10 mouse cellular contexts compared by ENCODE assay signal in the genomic region with DNA sequence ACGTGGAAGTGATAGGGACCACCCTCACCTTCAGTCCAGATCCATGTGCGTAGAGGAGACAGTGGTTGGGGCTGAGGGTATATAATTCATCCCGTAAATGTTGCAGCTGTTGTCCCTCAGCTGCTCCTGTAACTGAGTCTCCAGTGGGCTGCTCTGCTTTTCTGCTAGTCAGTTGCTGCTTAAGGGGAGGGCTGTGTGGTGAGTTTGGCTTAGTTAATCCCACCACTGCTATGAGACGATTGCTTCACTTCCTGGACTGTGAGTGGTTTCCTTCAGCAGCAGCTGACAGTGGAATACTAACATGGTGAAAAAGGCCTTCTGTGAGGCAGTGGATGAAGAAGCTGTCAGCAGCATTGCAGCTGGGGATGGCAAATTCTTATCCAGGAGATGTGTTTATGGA. TPM values are rescaled to one million over a fixed set of nuclear protein-coding genes. Genes with fewer than 3 reads are reported as not detected.
DNase-seq lines count a peak whose midpoint lies in the region; ATAC-seq and TF ChIP-seq lines count a peak whose summit lies in the region.
"Had no signal": no experiment of that assay in that cellular context is flagged by ENCODE, and none has a peak within 500 bp of the region (broad histone marks: within the 10 kb centered on the region; RNA-seq: fewer than 3 reads in every experiment).

No protein-coding gene starts in this region.

- 50% methylated on average over 4 of the region's 4 CpGs for WGBS in limb, embryonic 12.5 days
- WGBS in limb, embryonic 10.5 days = 72% methylated on average over 4 of the region's 4 CpGs
- 31% methylated on average over 4 of the region's 4 CpGs for WGBS in heart, embryonic 16.5 days
- WGBS in hindbrain, embryonic 14.5 days = 80% methylated on average over 4 of the region's 4 CpGs

- no peaks in the 10 kb centered on the region for H3K36me3 ChIP-seq in limb, embryonic 12.5 days
- no peaks in the 10 kb centered on the region for H3K36me3 ChIP-seq in limb, embryonic 10.5 days
- H3K36me3 ChIP-seq in heart, embryonic 16.5 days (ENCODE audit: control insufficient read depth, insufficient read depth) = no peaks in the 10 kb centered on the region
- H3K36me3 ChIP-seq in hindbrain, embryonic 14.5 days (replicated peaks; ENCODE audit: control insufficient read depth, insufficient read depth) = no peaks in the 10 kb centered on the region

- TF ChIP-seq CTCF in bone marrow macrophage, adult 2 months (IDR thresholded peaks at IDR 0.05; ENCODE audit: low read depth, low read length) = no peak

- H3K4me2 ChIP-seq in limb, embryonic 12.5 days = no peak overlapping the region
- H3K4me2 ChIP-seq in heart, embryonic 16.5 days (ENCODE audit: low read depth, low read length) = no peak overlapping the region
- no peak overlapping the region for H3K4me2 ChIP-seq in hindbrain, embryonic 14.5 days (replicated peaks)

- H3K9ac ChIP-seq in limb, embryonic 12.5 days (replicated peaks) = no peak overlapping the region
- H3K9ac ChIP-seq in heart, embryonic 16.5 days (ENCODE audit: low read length) = no peak overlapping the region
- no peak overlapping the region for H3K9ac ChIP-seq in hindbrain, embryonic 14.5 days

- no peak for ATAC-seq in limb, embryonic 12.5 days (ENCODE audit: insufficient number of reproducible peaks, insufficient read depth, low FRiP score, low TSS enrichment, low read depth)
- ATAC-seq in heart, embryonic 16.5 days (replicated peaks; ENCODE audit: extremely low read depth, insufficient read depth, low FRiP score) = peak; percentile 55; the same call in 1 of the 2 replicates
- peak; percentile 89 for ATAC-seq in megakaryocyte progenitor cell, adult 5-6 weeks (replicated peaks; ENCODE audit: poor library complexity)
- no peak for ATAC-seq in hindbrain, embryonic 14.5 days (ENCODE audit: low FRiP score)
- ATAC-seq: hindbrain, postnatal 0 days had no signal

- 0 out of 2 replicates have a peak overlapping the region, but pooled peaks have one; percentile 1 for H3K27ac ChIP-seq in limb, embryonic 12.5 days
- H3K27ac ChIP-seq in limb, embryonic 10.5 days = no peak overlapping the region
- peak overlapping the region; percentile 74 for H3K27ac ChIP-seq in bone marrow macrophage, adult 2 months (ENCODE audit: insufficient read depth, low read depth, low read length)
- H3K27ac ChIP-seq in heart, embryonic 16.5 days (ENCODE audit: low read length) = peak overlapping the region; percentile 30
- no peak overlapping the region for H3K27ac ChIP-seq in hindbrain, embryonic 14.5 days
- H3K27ac ChIP-seq: hindbrain, postnatal 0 days had no signal

- H3K27me3 ChIP-seq in limb, embryonic 12.5 days = no peaks in the 10 kb centered on the region
- H3K27me3 ChIP-seq in limb, embryonic 10.5 days (ENCODE audit: low read depth, poor library complexity, severe bottlenecking) = no peaks in the 10 kb centered on the region
- H3K27me3 ChIP-seq in heart, embryonic 16.5 days (ENCODE audit: control insufficient read depth, insufficient read depth, low read length) = no peaks in the 10 kb centered on the region
- no peaks in the 10 kb centered on the region for H3K27me3 ChIP-seq in hindbrain, embryonic 14.5 days (ENCODE audit: control insufficient read depth, insufficient read depth, low read length)

- no peak for DNase-seq in limb, embryonic 10.5 days (ENCODE audit: low spot score)
- no peak for DNase-seq in hindbrain, embryonic 14.5 days (ENCODE audit: low spot score)
- no peak for DNase-seq in adrenal gland, postnatal 4 days (ENCODE audit: low spot score in 2 of 2)
- DNase-seq in ovary, postnatal 10 days (ENCODE audit: low spot score) = no peak
- DNase-seq: right cerebral cortex, postnatal 25 days had no signal

- peaks cover 21% of the 10 kb centered on the region for H3K4me1 ChIP-seq in limb, embryonic 12.5 days (replicated peaks)
- H3K4me1 ChIP-seq in limb, embryonic 10.5 days = peaks cover 20% of the 10 kb centered on the region
- H3K4me1 ChIP-seq in bone marrow macrophage, adult 2 months (ENCODE audit: control insufficient read depth, insufficient read depth, low read length) = peaks cover 64% of the 10 kb centered on the region
- H3K4me1 ChIP-seq in heart, embryonic 16.5 days (ENCODE audit: control insufficient read depth, insufficient read depth, low read length) = peaks cover 32% of the 10 kb centered on the region
- no peaks in the 10 kb centered on the region for H3K4me1 ChIP-seq in hindbrain, embryonic 14.5 days (replicated peaks; ENCODE audit: control insufficient read depth, insufficient read depth, low read length)

- TF ChIP-seq POLR2A in bone marrow macrophage, adult 2 months (IDR thresholded peaks at IDR 0.05; ENCODE audit: borderline replicate concordance, low read depth, low read length) = no peak

- no peaks in the 10 kb centered on the region for H3K9me3 ChIP-seq in limb, embryonic 12.5 days
- H3K9me3 ChIP-seq in limb, embryonic 10.5 days (replicated peaks) = no peaks in the 10 kb centered on the region
- H3K9me3 ChIP-seq in heart, embryonic 16.5 days (replicated peaks; ENCODE audit: control insufficient read depth, low read length) = no peaks in the 10 kb centered on the region
- no peaks in the 10 kb centered on the region for H3K9me3 ChIP-seq in hindbrain, embryonic 14.5 days (ENCODE audit: control insufficient read depth, low read length)

- no peak overlapping the region for H3K4me3 ChIP-seq in limb, embryonic 12.5 days (replicated peaks)
- H3K4me3 ChIP-seq in limb, embryonic 10.5 days = no peak overlapping the region
- no peak overlapping the region for H3K4me3 ChIP-seq in bone marrow macrophage, adult 2 months (ENCODE audit: insufficient read depth, low read length)
- no peak overlapping the region for H3K4me3 ChIP-seq in heart, embryonic 16.5 days (ENCODE audit: low read length)
- H3K4me3 ChIP-seq in hindbrain, embryonic 14.5 days (replicated peaks; ENCODE audit: low read length) = no peak overlapping the region

RNA-seq across cellular contexts. Expression of a gene that starts 33.0 kb away (rescaled TPM):
- 9.7 and 10.9 TPM in 2 replicates for polyA plus RNA-seq in limb, embryonic 12.5 days (2016; fragmentation: Nextera tagmentation; extraction: Ambion mirVana)
- 9.9 and 10.4 TPM in 2 replicates for polyA plus RNA-seq in limb, embryonic 10.5 days (2016; fragmentation: Nextera tagmentation; extraction: Ambion mirVana)
- 16.9 and 20.3 TPM in 2 replicates for polyA plus RNA-seq in bone marrow macrophage, adult 2 months (2012; ENCODE audit: insufficient read depth, insufficient read length, missing spikeins)
- polyA plus RNA-seq in heart, embryonic 16.5 days (2015; fragmentation: Nextera tagmentation; extraction: Ambion mirVana) = 46.4 and 49.4 TPM in 2 replicates
- total RNA-seq in megakaryocyte progenitor cell, adult 5-6 weeks (2015) = 76.0 and 84.5 TPM in 2 replicates
- 57.9 and 61.8 TPM in 2 replicates for total RNA-seq in megakaryocyte progenitor cell, adult 5-6 weeks (2017)
- 5.1 and 5.2 TPM in 2 replicates for polyA plus RNA-seq in hindbrain, embryonic 14.5 days (2014; fragmentation: Nextera tagmentation; extraction: Ambion mirVana)
- 10 to 100 TPM; 40.8 to 43.4 TPM for total RNA-seq in adrenal gland, postnatal 4 days (2021)

Comparison
In these comparisons a context has a peak if more than half of its experiments do, and no peak if none do; other contexts are left out.
1. H3K27ac ChIP-seq: peak in limb, embryonic 12.5 days (single experiment), bone marrow macrophage, adult 2 months (single experiment) and heart, embryonic 16.5 days (single experiment); none in limb, embryonic 10.5 days (single experiment) and hindbrain, embryonic 14.5 days (single experiment).
2. ATAC-seq: peak in heart, embryonic 16.5 days (single experiment) and megakaryocyte progenitor cell, adult 5-6 weeks (single experiment); none in limb, embryonic 12.5 days (single experiment) and hindbrain, embryonic 14.5 days (single experiment).